Mouse (Mus musculus) liver, adult 2 months (tissue): ENCODE measurements around the gene Aff2. TPM values are rescaled to one million over a fixed set of nuclear protein-coding genes. Genes with fewer than 3 reads are reported as not detected.

Experiments used
- DNase-seq: peaks from one replicate; pipeline ENCODE4 v3.0.0-alpha.2; 2011; ENCODE audit warnings: low read depth, low spot score; ENCODE audit errors: extremely low read depth
- H3K27ac ChIP-seq: fragments of 200-500 bp; replicated peaks from 2 replicates; pipeline ENCODE4 v1.5.1; 2012; ENCODE audit warnings: low read depth, mild to moderate bottlenecking, control low read depth, inconsistent platforms, low read length; ENCODE audit not compliant: insufficient read depth
- H3K27me3 ChIP-seq: fragments of 200-500 bp; 2 replicates; pipeline ENCODE4 v1.6.1; 2012; ENCODE audit warnings: mild to moderate bottlenecking, moderate library complexity, low read length, inconsistent platforms; ENCODE audit not compliant: control insufficient read depth, insufficient read depth
- H3K36me3 ChIP-seq: fragments of 200-500 bp; 2 replicates; pipeline ENCODE4 v1.6.1; 2012; ENCODE audit warnings: low read length, inconsistent platforms; ENCODE audit not compliant: control insufficient read depth, insufficient read depth
- H3K4me1 ChIP-seq: fragments of 200-500 bp; 2 replicates; pipeline ENCODE4 v1.6.1; 2011; ENCODE audit warnings: low read length; ENCODE audit not compliant: control insufficient read depth, insufficient read depth
- H3K4me3 ChIP-seq: fragments of 200-500 bp; 2 replicates; pipeline ENCODE4 v1.5.1; 2011; ENCODE audit warnings: low read depth, mild to moderate bottlenecking, control low read depth, low read length, moderate library complexity; ENCODE audit not compliant: insufficient read depth
- H3K79me2 ChIP-seq: fragments of 200-500 bp; 2 replicates; pipeline ENCODE4 v1.6.1; 2012; ENCODE audit warnings: inconsistent platforms, mild to moderate bottlenecking, low read length, moderate library complexity; ENCODE audit not compliant: control insufficient read depth, insufficient read depth
- H3K9ac ChIP-seq: fragments of 200-500 bp; 2 replicates; pipeline ENCODE4 v1.6.1; 2012; ENCODE audit warnings: low read depth, mild to moderate bottlenecking, control low read depth, inconsistent platforms, low read length
- CTCF ChIP-seq: fragments of 200-500 bp; IDR thresholded peaks from 2 replicates; pipeline ENCODE4 v1.5.1; 2011; ENCODE audit warnings: low read depth, low read length, control low read depth
- POLR2A ChIP-seq: fragments of 200-500 bp; IDR thresholded peaks from 2 replicates; pipeline ENCODE4 v1.6.1; 2011; ENCODE audit warnings: low read length, control low read depth; ENCODE audit not compliant: insufficient read depth; ENCODE audit errors: extremely low read depth
- WGBS: fragments of 180-500 bp; shearing (Covaris S2); methylation state at CpG from one replicate; pipeline ENCODE4 v1.1.7; 2018; 5-methylcytosine and 5-hydroxymethylcytosine counted together
- polyA plus RNA-seq: library from polyadenylated mRNA; depleted of rRNA; stranded (reverse); fragments of >200 nt; gene quantifications from 2 replicates; pipeline ENCODE4 v1.2.3, GENCODE M21; 2012
- total RNA-seq: library from RNA; depleted of rRNA; stranded (reverse); fragments of >200 nt; gene quantifications from 2 replicates; pipeline ENCODE4 v1.2.3, GENCODE M21; 2014

Gene Aff2
- total and polyA plus RNA-seq, 2 experiments = 0.05 to 0.09 TPM

DNA sequence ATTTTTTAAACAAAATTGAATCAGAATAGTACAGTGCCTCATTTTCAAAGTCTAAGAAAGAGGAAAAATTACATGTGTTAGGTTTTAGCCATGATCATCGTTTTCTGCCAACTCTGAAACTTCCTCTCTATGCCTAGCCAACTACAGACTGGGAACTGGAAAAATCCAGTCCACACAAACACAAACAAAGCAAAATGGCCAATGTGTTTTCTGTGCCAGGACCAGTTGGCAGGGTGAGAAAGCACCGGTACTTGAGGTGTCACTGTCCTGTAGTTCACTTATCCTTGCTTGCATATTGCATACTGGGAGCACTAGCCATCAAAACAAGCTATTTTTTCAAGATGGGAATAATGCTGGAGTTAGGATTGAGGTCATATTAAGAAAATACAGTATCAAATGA lies 100.8 kb downstream of the Aff2 start:
- no peaks in the 10 kb centered on the region for H3K27me3 ChIP-seq
- H3K79me2 ChIP-seq = no peaks in the 10 kb centered on the region
- H3K4me1 ChIP-seq = no peaks in the 10 kb centered on the region
- no peak overlapping the region for H3K9ac ChIP-seq
- 19% methylated on average over 2 of the region's 2 CpGs for WGBS
- no peak for TF ChIP-seq CTCF
- H3K27ac ChIP-seq = no peak overlapping the region
- DNase-seq = peak; percentile 53
- H3K4me3 ChIP-seq = no peak overlapping the region
- no peaks in the 10 kb centered on the region for H3K36me3 ChIP-seq

DNA sequence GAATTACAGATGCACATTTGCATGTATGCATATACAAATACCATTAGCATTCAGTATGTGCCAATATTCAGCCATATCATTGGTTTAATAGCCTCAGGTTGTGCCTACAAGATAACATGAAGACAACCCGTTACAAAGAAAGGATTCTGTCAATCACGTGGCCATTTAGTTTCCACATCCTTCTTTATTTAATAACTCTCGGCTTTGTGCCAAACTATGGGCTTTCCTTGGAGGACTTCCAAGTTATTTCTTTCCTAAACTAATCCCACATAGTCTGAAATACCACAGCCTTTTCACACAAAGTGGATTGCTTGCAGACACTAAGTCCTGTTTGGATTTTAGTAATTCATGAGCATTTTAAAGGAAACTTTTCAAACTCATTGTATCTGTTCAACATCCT lies 142.0 kb downstream of the Aff2 start:
- H3K4me1 ChIP-seq = no peaks in the 10 kb centered on the region
- no peak for DNase-seq
- WGBS = 73% methylated on average over 3 of the region's 3 CpGs
- no peaks in the 10 kb centered on the region for H3K79me2 ChIP-seq
- no peak overlapping the region for H3K4me3 ChIP-seq
- H3K27ac ChIP-seq = no peak overlapping the region
- H3K36me3 ChIP-seq = no peaks in the 10 kb centered on the region
- H3K9ac ChIP-seq = no peak overlapping the region
- no peaks in the 10 kb centered on the region for H3K27me3 ChIP-seq
- TF ChIP-seq CTCF = no peak

DNA sequence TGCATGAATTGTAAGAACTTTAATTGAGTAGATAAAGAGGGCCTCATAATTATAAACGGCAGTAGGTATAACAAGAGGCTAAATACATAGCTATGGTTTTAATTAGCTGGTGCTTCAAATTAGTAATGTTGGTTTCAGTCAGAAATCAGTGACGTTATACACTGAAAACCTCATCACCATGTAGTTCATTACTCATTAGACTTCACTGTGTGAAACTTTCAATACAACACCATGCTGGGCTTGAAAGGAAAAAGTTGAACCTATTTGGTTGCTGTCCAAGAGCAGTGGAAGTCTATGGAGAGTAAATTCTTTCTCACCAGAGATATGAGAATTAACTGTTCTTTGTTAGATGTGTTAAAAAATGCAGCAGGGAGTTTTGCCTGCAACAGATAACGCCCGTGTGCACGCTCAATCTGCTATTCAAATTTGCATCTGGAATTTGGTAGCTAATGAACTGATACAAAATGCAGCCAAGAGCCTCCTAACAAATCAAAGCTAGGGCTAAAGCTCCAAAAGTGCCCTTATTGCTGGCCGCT lies 158.0 kb downstream of the Aff2 start:
- Histone ChIP-seq H3K79me2 (no peaks in the 10 kb centered on the region), H3K27me3 (no peaks in the 10 kb centered on the region), H3K9ac (no peak overlapping the region), H3K4me1 (no peaks in the 10 kb centered on the region), H3K27ac (no peak overlapping the region), H3K36me3 (no peaks in the 10 kb centered on the region), H3K4me3 (no peak overlapping the region)
- DNase-seq = no peak
- 81% methylated on average over 6 of the region's 6 CpGs for WGBS
- TF ChIP-seq CTCF (no peak), POLR2A (no peak)

DNA sequence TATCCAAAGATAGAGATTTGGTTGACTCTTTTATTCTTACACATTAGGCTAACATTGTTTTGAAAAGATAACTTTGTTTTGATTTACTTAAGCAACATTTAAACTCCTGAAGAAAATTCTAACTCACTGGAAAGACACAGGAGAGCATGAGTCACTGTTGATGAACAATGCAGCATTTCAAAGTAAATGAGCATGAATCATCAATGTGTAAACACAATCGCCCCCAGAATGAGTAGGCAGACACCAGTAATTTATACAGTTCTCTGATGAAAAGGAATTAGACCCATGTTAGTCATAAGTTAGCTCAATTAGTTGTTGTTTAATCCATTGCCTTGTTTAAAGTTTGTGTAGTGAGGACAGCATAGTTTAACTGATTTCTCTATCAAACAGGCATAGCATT lies 180.7 kb downstream of the Aff2 start:
- TF ChIP-seq CTCF (no peak), POLR2A (no peak)

DNA sequence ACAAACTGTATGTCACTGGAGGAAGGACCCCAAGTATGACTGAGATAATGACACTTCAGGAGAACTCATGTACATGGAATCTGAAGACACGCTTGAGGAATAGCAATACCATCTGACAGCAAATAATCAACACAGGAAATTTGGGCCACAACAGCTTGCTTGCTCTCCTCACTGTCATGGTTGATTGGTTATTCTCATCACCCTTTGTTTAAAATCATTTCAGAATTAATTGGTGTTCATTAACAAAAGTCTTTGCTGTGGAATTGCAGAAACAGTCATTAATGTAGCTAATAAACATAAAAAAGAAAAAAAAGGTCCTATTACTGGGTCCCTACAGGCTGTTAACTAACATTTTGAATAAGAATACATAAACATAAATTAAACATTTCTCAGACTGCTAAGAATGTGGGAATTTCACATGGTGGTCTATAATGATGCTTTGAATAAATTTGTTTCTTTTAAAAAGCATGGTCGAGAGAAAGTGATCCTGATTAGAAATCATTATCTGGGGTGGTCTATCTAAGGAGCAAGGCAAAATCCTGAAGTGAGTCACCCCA lies 219.9 kb downstream of the Aff2 start:
- TF ChIP-seq CTCF = no peak
- no peak for TF ChIP-seq POLR2A
- no peaks in the 10 kb centered on the region for H3K27me3 ChIP-seq
- 93% methylated on average over 2 of the region's 2 CpGs for WGBS

More for the DNA sequence above, 180.7 kb downstream of the Aff2 start:
- H3K4me3 ChIP-seq = no peak overlapping the region
- 48% methylated on average over 1 of the region's 1 CpGs for WGBS
- no peaks in the 10 kb centered on the region for H3K79me2 ChIP-seq
- H3K4me1 ChIP-seq = no peaks in the 10 kb centered on the region
- no peak for DNase-seq
- no peaks in the 10 kb centered on the region for H3K36me3 ChIP-seq
- H3K27me3 ChIP-seq = no peaks in the 10 kb centered on the region
- H3K9ac ChIP-seq = no peak overlapping the region
- no peak overlapping the region for H3K27ac ChIP-seq

DNA sequence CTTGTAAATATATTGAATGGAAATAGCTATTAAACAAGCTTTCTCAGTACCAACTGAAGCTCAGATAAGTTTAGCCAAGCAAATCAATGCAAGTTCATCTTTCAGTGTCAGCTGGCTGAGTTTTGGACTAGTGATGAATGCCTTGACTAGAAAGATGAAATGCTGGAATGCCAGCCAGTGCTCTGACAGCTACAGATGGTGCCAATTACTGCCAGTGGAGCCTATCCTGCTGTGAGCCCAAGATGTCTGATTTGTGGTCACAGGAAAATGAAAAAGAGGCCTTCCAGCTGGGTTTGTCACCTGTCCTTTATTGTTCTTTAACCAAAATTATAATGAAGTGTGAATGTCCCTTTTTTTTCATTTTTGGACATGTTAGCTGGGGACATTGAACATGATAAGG lies 248.7 kb downstream of the Aff2 start:
- Histone ChIP-seq H3K27ac (no peak overlapping the region), H3K27me3 (no peaks in the 10 kb centered on the region), H3K36me3 (no peaks in the 10 kb centered on the region), H3K9ac (no peak overlapping the region), H3K4me1 (no peaks in the 10 kb centered on the region), H3K79me2 (no peaks in the 10 kb centered on the region), H3K4me3 (no peak overlapping the region)
- no peak for DNase-seq
- TF ChIP-seq CTCF = no peak
- TF ChIP-seq POLR2A = no peak

More for the DNA sequence above, 219.9 kb downstream of the Aff2 start:
- no peaks in the 10 kb centered on the region for H3K79me2 ChIP-seq
- H3K9ac ChIP-seq = no peak overlapping the region
- H3K36me3 ChIP-seq = no peaks in the 10 kb centered on the region
- no peak for DNase-seq
- H3K4me1 ChIP-seq = no peaks in the 10 kb centered on the region
- no peak overlapping the region for H3K4me3 ChIP-seq
- H3K27ac ChIP-seq = no peak overlapping the region
